Mouse (Mus musculus) erythroblast, embryonic 14.5 days (primary cell): ENCODE results near the gene Supt3.

Experiments used
- GATA1 ChIP-seq: IDR thresholded peaks from 2 replicates; pipeline ENCODE4 v1.6.1; 2012; ENCODE audit warnings: low read length, inconsistent platforms, mixed read lengths
- TAL1 ChIP-seq: IDR thresholded peaks from 3 replicates; pipeline ENCODE4 v1.6.1; 2012; ENCODE audit warnings: low read length, inconsistent platforms, mixed read lengths

DNA sequence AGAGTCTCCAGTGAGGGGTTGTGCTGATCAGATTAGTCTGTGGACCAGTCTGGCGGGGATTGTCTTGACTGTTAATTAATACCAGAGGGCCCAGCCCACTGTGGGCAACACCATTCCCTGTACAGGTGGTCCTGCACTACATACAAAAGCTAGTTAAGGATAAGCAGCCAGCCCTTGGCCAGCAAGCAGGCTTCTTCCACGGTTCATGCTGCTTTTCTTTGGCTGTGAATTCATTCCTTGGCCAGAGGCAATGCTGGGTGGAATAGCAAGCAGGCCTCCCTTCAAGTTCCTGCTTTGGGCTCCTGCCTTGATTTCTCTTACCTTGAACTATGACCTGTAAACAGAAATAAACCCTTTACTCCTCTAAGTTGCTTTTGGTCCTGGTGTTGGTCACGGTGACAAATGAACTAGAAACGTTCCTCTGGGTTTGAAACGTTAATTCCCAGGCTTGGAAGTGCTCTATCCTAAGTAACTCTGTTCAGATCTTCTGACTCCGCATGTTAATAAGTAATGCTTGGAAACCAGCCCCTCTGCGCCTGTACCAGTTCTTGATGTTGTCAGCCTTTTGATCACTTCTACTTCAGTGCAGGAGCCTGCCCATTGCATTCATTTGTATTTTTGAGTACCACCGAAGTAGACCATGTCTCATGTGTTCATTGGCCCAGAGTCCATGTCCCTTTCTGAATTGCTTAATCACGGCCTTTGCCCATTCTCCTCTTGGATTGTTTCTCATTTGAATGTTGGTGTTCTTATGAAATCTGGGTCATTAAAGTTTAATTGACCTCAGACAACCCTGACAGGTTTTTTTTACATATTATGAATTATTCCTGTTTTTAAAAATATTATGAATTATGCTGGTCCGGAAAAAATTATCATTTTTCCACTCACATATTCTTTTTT is 356.8 kb downstream of the Supt3 start:
- TF ChIP-seq GATA1 (no peak), TAL1 (no peak)
